Mouse (Mus musculus) lung, postnatal 0 days (tissue): ENCODE data around the gene Lrrc42.

Source experiments
- CTCF ChIP-seq: IDR thresholded peaks from 2 replicates; pipeline ENCODE4 v1.5.1; 2016; ENCODE audit warnings: antibody characterized with exemption, mild to moderate bottlenecking
- EP300 ChIP-seq: IDR thresholded peaks from 2 replicates; pipeline ENCODE4 v1.6.1; 2016; ENCODE audit warnings: antibody characterized with exemption, mild to moderate bottlenecking, control low read depth

- TF ChIP-seq CTCF: no peak
- no peak for TF ChIP-seq EP300
Measured at GRCm38 (mm10) chr4:107302832-107303231, 49.5 kb upstream of the Lrrc42 start.
